ENCODE assay signal across 8 mouse cellular contexts in genomic region chr11:45795731-45796130, GRCm38 (mm10). TPM values are rescaled to one million over a fixed set of nuclear protein-coding genes. Genes with fewer than 3 reads are reported as not detected.
A peak's percentile ranks its signal among the peaks of the same experiment; 100 is the strongest.
DNase-seq lines count a peak whose midpoint lies in the region; ATAC-seq and TF ChIP-seq lines count a peak whose summit lies in the region.

No protein-coding gene starts in this region.

- no peak overlapping the region for H3K4me3 ChIP-seq in embryonic facial prominence, embryonic 10.5 days
- no peak overlapping the region for H3K4me3 ChIP-seq in heart, embryonic 15.5 days
- H3K4me3 ChIP-seq in layer of hippocampus, adult 2 months: no peak overlapping the region
- H3K4me3 ChIP-seq in lung, adult 2 months (replicated peaks; ENCODE audit: extremely low read depth, low read depth, low read length): no peak overlapping the region

- H3K27ac ChIP-seq in embryonic facial prominence, embryonic 10.5 days (replicated peaks): no peak overlapping the region
- no peak overlapping the region for H3K27ac ChIP-seq in heart, embryonic 15.5 days
- no peak overlapping the region for H3K27ac ChIP-seq in layer of hippocampus, adult 2 months

- peak; percentile 87 for TF ChIP-seq CTCF in layer of hippocampus, adult 2 months (conservative IDR thresholded peaks at IDR 0.05)
- TF ChIP-seq CTCF in lung, adult 2 months (IDR thresholded peaks at IDR 0.05; ENCODE audit: insufficient read depth, low read length): peak; percentile 84

- no peak overlapping the region for H3K9ac ChIP-seq in heart, embryonic 15.5 days

- H3K36me3 ChIP-seq in embryonic facial prominence, embryonic 10.5 days (replicated peaks): no peaks in the 10 kb centered on the region
- no peaks in the 10 kb centered on the region for H3K36me3 ChIP-seq in heart, embryonic 15.5 days

- H3K4me2 ChIP-seq in heart, embryonic 15.5 days: no peak overlapping the region

- no peaks in the 10 kb centered on the region for H3K9me3 ChIP-seq in embryonic facial prominence, embryonic 10.5 days
- H3K9me3 ChIP-seq in heart, embryonic 15.5 days (replicated peaks): no peaks in the 10 kb centered on the region

- no peak for TF ChIP-seq POLR2A in lung, adult 2 months (IDR thresholded peaks at IDR 0.05; ENCODE audit: borderline replicate concordance, extremely low read depth, low read depth, low read length)

- ATAC-seq in heart, embryonic 15.5 days (replicated peaks; ENCODE audit: insufficient number of reproducible peaks, insufficient read depth, low FRiP score, low read depth): 0 out of 2 replicates have a peak, but pooled peaks have one; percentile 39

- DNase-seq in A20 (ENCODE audit: low read depth, low spot score) (peak; percentile 69), NIH3T3 (ENCODE audit: low read depth) (peak; percentile 88)
- DNase-seq in embryonic facial prominence, embryonic 10.5 days (ENCODE audit: low spot score): peak; percentile 81
- peak in 1 of 2 experiments; percentile 61 for DNase-seq in layer of hippocampus, adult 2 months (ENCODE audit: low spot score in 2 of 2)
- DNase-seq in lung, adult 2 months: peak; percentile 78
- peak; percentile 16 to 18 for DNase-seq in right cerebral cortex, postnatal 36 days (ENCODE audit: low spot score in 2 of 2)
- DNase-seq in urinary bladder, postnatal 36 days (ENCODE audit: low spot score in 2 of 2): peak; percentile 69 to 70

- 16% methylated on average over 3 of the region's 3 CpGs for WGBS in embryonic facial prominence, embryonic 10.5 days
- WGBS in heart, embryonic 15.5 days: 12% methylated on average over 3 of the region's 3 CpGs
- WGBS in lung, adult 2 months: 13% methylated on average over 3 of the region's 3 CpGs

- 0 out of 2 replicates have a peak, but pooled peaks cover 5% of the 10 kb centered on the region for H3K27me3 ChIP-seq in embryonic facial prominence, embryonic 10.5 days (replicated peaks; ENCODE audit: low read depth, poor library complexity, severe bottlenecking)
- no peaks in the 10 kb centered on the region for H3K27me3 ChIP-seq in heart, embryonic 15.5 days

- peaks cover 26% of the 10 kb centered on the region for H3K4me1 ChIP-seq in embryonic facial prominence, embryonic 10.5 days
- H3K4me1 ChIP-seq in heart, embryonic 15.5 days (replicated peaks): peaks cover 6% of the 10 kb centered on the region
- H3K4me1 ChIP-seq in lung, adult 2 months (ENCODE audit: control insufficient read depth, insufficient read depth, low read length): no peaks in the 10 kb centered on the region; the same call in 1 of the 2 replicates

RNA-seq across cellular contexts. Expression of gene Clint1, which starts 56.1 kb away (rescaled TPM):
- polyA plus RNA-seq in embryonic facial prominence, embryonic 10.5 days (2016; fragmentation: Nextera tagmentation; extraction: Ambion mirVana): 63.7 and 67.8 TPM in 2 replicates
- 44.4 and 56.0 TPM in 2 replicates for polyA plus RNA-seq in heart, embryonic 15.5 days (2015; fragmentation: Nextera tagmentation; extraction: Ambion mirVana)
- total RNA-seq in layer of hippocampus, adult 2 months (2021): 10 to 100 TPM; 53.2 to 55.4 TPM
- 37.1 and 51.8 TPM in 2 replicates for polyA plus RNA-seq in lung, adult 2 months (2012; rRNA removed)
